Mouse (Mus musculus) liver, adult (tissue): ENCODE measurements at regions not wholly inside any gene's neighbourhood (a gene's known extent, or its start where the extent isn't known, plus 50 kb on each side); places are given as distances from the start of the nearest gene placed in this dataset.

ENCODE experiments used
- GATA4 ChIP-seq: IDR thresholded peaks from 2 replicates; pipeline ENCODE4 v1.6.1; 2014; ENCODE audit warnings: mild to moderate bottlenecking, low read length; ENCODE audit not compliant: insufficient replicate concordance

DNA sequence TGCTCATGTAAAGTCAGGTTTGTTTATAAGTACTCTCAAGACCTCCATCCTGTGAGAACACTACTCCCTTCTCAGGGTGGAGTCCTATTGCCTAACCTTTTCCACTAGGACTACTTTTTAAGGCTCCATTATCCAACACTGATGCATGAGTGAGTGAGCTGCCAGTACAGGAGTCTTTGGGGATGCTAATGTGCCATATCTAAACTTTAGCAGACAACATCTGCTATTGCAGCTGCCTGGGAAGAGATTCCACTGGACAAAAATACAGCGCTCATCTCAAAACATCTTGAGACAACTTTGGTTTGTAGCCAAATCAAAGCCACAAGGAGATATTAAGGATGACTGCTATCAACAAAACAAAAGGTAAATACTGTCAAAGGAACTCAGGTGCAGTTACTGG lies 52.3 kb upstream of the Gm10985 start:
- TF ChIP-seq GATA4, result no peak

DNA sequence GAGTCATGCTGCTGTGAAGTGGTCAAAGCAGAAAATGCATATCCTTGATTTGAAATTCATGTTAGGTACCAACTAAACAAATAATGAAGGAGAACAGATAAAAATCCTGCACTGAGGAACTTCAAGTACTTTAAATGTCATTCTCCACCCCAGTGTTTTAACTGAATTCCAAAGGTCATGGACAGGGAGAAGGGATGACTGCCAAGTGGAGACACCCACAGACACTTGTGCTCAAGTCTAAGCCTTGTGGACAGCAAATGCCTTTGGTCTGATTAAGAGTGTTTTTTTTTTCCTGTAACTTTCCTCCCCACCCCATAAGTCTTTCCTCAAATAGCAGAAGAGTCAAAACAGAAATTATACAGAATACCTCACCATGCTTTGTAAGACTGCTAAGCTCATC lies 55.2 kb upstream of the Gm10985 start:
- TF ChIP-seq GATA4, result no peak

DNA sequence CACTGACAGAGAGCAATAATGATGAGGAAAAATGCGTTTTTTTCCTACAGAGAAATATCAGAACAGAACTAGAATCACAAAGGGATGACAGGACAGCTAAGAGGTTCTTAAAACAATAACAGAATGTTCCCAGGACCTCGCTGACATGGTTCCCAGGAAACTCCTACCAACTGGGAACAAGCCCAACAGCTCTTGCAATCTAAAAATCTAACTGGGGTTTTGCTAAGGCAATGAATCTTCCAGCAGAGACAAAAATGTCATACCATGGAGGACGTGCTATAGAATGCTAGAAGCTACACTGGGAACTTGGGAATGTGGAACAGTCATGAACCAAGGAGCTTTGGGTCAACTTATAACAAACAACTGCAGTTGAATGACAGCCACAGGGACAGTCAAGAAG lies 59.7 kb upstream of the Gm10985 start:
- TF ChIP-seq GATA4, result no peak

DNA sequence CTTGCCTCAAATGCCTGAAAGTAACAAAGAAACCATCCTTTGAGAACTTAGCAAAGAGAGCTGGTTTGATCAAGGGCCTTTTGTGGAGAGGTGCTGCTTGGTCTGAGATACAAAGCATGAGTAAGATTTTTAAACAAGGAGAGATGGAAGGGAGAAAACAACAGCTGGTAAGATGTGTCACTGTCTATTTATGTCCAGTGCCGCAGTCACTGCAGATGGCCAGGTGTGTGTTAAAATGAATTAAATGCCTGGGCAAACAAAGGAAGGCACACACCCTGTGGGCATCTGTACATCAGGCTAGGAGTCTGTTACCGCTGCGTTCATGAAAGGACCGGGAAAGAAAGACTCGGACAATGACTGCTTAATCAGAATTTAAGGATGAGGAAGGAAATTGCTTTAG lies 68.2 kb upstream of the Gm10985 start:
- TF ChIP-seq GATA4, result no peak

DNA sequence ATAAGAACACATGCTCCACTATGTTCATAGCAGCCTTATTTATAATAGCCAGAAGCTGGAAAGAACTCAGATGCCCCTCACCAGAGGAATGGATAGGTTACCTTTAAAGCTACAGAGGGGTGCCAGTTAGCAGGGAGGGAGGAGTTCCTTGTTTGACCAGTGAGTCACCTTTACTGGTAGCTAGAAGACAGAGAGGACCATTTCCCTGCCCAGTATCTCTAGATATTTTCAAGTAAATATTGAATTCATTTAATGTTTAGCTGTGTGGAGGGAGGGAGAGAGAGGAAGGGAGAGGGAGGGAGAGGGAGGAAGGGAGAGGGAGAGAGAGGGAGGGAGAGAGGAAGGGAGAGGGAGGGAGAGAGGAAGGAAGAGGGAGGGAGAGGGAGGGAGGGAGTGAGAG lies 77.3 kb upstream of the Gm10985 start:
- no peak for TF ChIP-seq GATA4

DNA sequence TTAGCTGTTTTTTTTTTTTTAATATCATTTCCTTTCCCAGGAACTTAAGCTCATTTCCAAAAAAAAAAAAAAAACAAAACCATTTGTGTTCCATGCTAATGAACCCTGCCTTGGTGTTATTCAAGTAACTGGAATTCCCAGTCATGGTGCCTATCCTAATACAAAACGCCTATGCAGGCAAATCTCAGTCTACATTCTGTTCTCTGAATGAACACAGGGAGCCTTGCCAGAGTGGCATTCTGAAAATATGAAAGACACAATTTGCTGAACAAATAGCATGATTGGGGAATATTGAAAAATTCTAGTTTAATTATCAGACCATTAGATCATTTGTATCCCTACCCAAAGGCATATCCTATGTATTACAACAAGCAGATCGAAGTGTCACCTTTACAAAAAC lies 80.9 kb upstream of the Gm10985 start:
- no peak for TF ChIP-seq GATA4

DNA sequence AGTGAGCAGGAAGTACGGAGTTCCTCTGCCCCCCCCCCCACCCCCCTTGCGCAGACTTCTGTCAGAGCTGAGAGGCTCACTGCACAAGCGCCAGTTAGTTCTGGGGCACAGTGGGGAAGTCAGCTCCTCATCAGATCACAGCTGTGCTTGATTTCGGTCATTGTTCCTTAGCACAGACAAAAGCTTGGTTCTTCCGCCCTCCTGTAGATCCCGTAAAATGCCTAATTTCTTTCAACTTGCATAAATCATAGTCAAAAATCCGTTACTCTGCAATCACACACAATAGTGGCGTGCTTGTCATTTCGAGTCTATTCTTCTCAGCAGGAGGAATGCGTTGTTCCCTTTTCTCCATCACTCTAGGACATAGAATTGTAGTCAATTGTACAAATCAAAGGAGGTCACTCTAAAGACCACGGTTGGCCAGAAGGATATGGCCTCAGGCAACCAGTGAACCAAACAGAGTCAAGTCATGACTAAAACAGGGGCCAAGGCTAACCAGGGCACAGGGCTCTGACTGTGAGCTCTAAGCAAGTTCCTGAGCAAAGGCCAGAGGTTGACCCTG lies 83.3 kb upstream of the Gm10985 start:
- no peak for TF ChIP-seq GATA4

DNA sequence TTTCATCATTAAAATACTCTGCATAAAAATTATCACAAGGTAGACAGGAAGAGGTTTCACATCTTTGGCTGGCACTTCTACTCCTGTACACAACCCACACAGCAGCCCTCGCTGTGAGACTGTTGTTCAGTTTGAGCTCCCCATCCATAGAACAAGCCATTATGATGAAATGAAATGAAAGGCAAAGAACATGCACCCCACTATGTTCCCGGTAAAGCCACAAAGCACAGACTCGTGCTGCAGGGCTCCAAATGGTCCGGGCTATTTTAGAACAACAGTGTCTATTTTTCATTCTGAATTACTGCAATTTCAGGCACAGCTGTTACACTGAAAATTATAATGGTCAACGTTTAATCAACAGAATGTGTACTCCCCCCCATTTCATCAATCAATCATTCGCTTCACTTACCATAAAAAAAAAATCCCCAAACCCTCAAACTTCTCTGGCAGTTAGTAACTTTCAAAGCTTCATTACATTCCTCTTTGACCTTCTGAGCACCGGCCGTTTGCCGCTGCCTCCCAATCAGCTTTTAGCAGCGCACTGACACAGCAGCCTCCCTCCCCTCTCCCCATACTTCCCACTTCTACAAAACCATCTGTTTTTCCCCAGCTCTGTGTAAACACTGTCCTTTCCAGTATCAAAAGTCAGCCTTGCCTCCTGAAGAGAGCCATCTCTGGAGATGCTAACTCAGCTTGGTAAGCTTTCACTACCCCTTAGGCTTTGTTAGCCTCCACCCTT lies 88.6 kb upstream of the Gm10985 start:
- TF ChIP-seq GATA4, result no peak

DNA sequence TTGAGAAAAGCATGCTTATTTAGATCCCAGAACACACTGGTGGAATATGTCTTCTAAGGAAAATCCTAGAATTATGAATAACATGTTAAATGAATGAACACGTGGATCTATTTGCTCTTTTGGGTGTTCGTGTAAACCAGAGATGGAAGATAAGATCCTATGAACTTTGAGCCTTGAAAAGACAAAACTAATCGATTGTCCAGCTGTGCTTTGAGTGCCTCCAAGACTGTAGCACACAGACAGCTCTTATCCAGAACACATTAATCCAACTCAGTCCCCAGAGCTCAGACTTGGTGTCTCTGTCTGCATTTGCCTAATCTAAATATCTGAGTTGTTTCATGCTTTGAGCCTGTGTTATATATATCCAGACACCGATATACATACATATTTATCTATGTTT lies 80.0 kb upstream of the Frem2 start:
- 0 out of 2 replicates have a peak, but pooled peaks have one; percentile 26 for TF ChIP-seq GATA4

DNA sequence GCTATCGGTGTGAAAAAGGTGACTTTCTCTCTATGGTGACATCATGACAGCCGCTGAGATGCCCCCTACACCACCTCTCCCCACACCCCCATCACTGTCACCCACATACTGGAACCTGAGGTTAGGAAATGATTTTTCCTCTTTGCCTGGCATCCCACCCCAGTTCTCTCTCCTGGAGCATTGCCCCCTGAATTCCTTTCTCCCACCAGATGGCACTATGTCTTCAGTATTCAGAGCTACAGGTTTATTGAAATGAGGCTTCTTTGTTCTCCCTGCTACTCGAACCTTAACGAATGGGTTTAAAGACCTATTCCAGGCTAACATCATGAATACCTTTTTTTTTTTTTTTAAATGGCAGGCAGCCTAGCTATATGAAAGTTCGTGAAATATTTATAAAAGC lies 78.0 kb upstream of the Frem2 start:
- TF ChIP-seq GATA4, result no peak

DNA sequence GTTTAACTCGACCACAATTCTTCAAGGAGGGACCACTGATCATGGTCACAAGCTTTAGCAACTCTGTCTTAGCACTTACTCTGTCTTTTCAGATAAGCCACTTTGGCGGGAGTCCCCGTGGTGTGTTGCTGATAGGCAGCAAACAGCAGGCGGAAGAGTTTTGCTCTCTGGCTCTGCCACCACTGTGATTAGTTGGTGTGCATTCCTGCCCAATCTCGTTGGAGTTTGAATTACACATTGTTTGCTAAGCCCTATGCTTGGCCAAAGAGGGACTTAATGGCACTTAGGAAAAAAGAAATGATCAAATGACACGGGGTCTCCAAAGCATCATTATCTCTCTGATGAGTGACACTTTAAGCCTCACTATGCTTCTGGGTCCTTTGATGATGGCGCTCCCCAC lies 73.3 kb upstream of the Frem2 start:
- TF ChIP-seq GATA4, result no peak

DNA sequence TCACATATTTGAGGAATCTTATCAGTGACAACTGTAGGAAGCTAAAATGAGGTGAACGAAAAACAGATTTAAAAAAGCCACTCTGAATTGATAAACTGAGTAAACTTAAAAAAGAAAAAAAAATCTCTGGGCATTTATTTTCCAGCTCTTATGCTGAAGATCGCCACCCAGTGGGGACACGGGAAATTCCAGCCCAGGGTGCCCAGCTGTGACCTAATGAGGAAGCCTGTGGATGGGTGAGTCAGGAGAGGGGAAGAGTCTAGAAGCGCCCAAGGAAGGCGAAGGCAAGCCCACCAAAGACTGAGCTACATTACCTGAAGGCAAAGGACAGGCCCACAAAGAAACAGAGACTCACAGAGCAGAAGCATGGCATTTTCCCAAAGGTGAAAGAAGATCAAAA lies 72.7 kb upstream of the Frem2 start:
- TF ChIP-seq GATA4, result no peak

DNA sequence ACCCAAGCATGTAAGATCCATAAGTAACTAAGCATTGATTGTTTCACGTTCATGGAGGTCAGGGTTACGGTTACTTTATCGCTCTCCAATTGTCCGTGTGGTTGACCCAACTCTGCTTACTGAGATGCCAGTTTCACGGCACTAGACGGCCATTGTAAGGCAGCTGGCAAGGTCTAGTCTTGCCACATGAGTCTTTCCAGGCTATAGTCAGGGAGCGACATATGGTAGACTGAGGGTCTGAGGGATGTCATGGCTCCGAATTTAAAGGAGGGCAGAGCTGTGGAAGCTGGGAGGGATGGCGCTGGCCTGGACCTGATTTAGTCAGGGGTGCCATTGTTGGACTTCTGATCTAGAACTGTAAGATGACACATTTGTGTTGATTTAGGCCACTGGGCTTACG lies 72.0 kb upstream of the Frem2 start:
- TF ChIP-seq GATA4, result no peak

DNA sequence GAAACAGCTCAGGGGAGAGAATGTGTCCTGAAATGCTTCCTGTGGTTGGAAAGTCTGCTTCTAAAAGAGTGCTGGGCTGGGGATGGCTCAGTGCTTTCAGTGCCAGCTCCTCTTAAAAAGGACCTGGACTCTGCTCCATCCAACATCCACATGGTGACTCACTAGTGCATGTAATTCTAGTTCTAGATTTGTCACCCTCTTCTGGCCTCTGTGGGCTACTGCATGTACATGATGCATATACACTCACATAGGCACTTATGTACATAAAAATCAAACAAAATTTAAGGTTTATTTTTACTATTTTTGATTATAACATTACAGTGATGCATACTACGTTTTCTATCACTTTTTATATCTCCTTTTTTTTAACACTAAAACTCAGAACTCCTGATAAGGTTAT lies 70.6 kb upstream of the Frem2 start:
- no peak for TF ChIP-seq GATA4

DNA sequence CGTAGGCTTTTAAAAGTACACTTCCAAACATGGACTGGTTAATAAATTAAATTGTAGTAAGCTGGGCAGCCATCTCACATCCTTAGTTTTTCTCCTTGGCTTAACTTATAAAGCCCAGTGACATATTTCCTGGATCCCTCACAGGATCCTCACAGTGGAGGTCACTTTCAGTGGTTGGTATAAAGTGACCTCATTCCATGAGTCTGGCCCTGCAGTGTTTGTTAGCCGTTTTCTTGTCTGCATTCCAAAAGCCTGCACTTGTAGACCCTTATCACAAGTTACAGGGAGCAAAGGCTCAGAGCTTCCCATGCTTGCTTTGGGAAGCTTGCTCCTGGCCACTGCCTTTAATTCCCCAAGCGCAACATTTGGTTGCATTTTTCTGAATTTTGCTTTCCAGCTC lies 49.9 kb upstream of the Frem2 start:
- TF ChIP-seq GATA4, result no peak
